Mouse (Mus musculus) G1E-ER4 (cell line): Measurements from ENCODE around the gene Tmem205. TPM values are rescaled to one million over a fixed set of nuclear protein-coding genes. Genes with fewer than 3 reads are reported as not detected.

Experiments used
- GATA1 ChIP-seq: IDR thresholded peaks from one replicate; pipeline ENCODE4 v1.8.0; 2012; ENCODE audit warnings: low read length, inconsistent platforms
- polyA plus RNA-seq: library from polyadenylated mRNA; stranded (reverse); fragments of >175 nt; gene quantifications from 2 replicates; pipeline ENCODE4 v1.2.3, GENCODE M21; 2012

The Tmem205 gene
- polyA plus RNA-seq, 1 experiment: 18.6 TPM

DNA sequence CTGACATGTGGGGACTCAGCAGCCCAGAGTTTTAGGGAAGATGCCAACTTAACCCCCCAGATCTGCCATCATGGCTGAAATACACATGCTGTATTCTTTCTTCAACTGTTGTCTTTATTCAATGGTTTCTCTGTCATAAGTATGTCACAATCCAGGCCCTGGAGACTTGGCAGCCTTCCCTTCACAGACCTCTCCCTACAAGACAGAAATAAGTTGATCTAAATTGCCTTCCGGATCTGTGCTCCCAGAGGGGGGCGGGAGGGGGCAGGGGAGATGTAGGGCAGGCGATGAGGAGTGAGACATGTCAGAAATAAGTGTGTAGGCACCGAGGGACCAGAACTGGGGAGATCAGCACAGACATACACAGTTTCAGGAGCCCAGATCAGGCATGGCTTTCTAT, 55.2 kb downstream of the Tmem205 start:
- TF ChIP-seq GATA1: no peak

Other genes starting within 250 kb of the Tmem205 start
- 35.3 and 54.5 TPM in 2 replicates for gene Ldlr, start 204.1 kb downstream of the Tmem205 start, polyA plus RNA-seq
- gene Spc24, start 167.3 kb downstream of the Tmem205 start, polyA plus RNA-seq: 90.6 and 123 TPM in 2 replicates
- gene Kank2, start 128.8 kb downstream of the Tmem205 start, polyA plus RNA-seq: 0.01 and 0.04 TPM in 2 replicates
- gene Angptl8, start 92.0 kb downstream of the Tmem205 start, polyA plus RNA-seq: not detected in 2 replicates
- gene Dock6, start 74.9 kb downstream of the Tmem205 start, polyA plus RNA-seq: 6.5 and 7.2 TPM in 2 replicates
- 7.7 and 15.2 TPM in 2 replicates for gene Rab3d, start 9.4 kb downstream of the Tmem205 start, polyA plus RNA-seq
- gene Ccdc159, start 85 bp downstream of the Tmem205 start, polyA plus RNA-seq: 0.17 and 0.31 TPM in 2 replicates
- 3.6 and 5.0 TPM in 2 replicates for gene Plppr2, start 9.5 kb upstream of the Tmem205 start, polyA plus RNA-seq
- 15.1 and 19.9 TPM in 2 replicates for gene Swsap1, start 28.2 kb upstream of the Tmem205 start, polyA plus RNA-seq
- 159 and 199 TPM in 2 replicates for gene Epor, start 36.0 kb upstream of the Tmem205 start, polyA plus RNA-seq
- not detected in 2 replicates for gene Rgl3, start 61.9 kb upstream of the Tmem205 start, polyA plus RNA-seq
- 0.05 and 0.06 TPM in 2 replicates for gene Ccdc151, start 75.1 kb upstream of the Tmem205 start, polyA plus RNA-seq
- 177 and 197 TPM in 2 replicates for gene Prkcsh, start 75.2 kb upstream of the Tmem205 start, polyA plus RNA-seq
- not detected in 2 replicates for gene Elavl3, start 124.5 kb upstream of the Tmem205 start, polyA plus RNA-seq
- gene Gm49318, start 143.7 kb upstream of the Tmem205 start, polyA plus RNA-seq: not detected in 2 replicates
- gene Zfp653, start 143.8 kb upstream of the Tmem205 start, polyA plus RNA-seq: 17.0 and 20.8 TPM in 2 replicates
- gene Ecsit, start 157.9 kb upstream of the Tmem205 start, polyA plus RNA-seq: 34.1 and 46.0 TPM in 2 replicates
- not detected in 2 replicates for gene Cnn1, start 171.7 kb upstream of the Tmem205 start, polyA plus RNA-seq
- gene Elof1, start 189.6 kb upstream of the Tmem205 start, polyA plus RNA-seq: 67.9 and 125 TPM in 2 replicates
- 19.9 and 22.9 TPM in 2 replicates for gene Acp5, start 208.2 kb upstream of the Tmem205 start, polyA plus RNA-seq
- gene Pigyl, start 229.3 kb upstream of the Tmem205 start, polyA plus RNA-seq: 87.8 and 135 TPM in 2 replicates